Mouse (Mus musculus) hindbrain, embryonic 11.5 days (tissue): ENCODE measurements around the gene Mief2. TPM values are rescaled to one million over a fixed set of nuclear protein-coding genes. Genes with fewer than 3 reads are reported as not detected.

Source experiments
- ATAC-seq: fragments of 200-750 bp; cut with Nextera tagmentation; 2 replicates; pipeline ENCODE4 v1.8.0; 2017; ENCODE audit warnings: mild to moderate bottlenecking, moderate TSS enrichment, moderate library complexity; ENCODE audit not compliant: low FRiP score
- DNase-seq: peaks from one replicate; pipeline ENCODE4 v3.0.0-alpha.2; 2015; ENCODE audit warnings: low spot score
- H3K27ac ChIP-seq: fragments of 300-500 bp; sonication (generic); 2 replicates; pipeline ENCODE4 v1.5.1; 2014; ENCODE audit warnings: mild to moderate bottlenecking, low read depth, low read length
- H3K27me3 ChIP-seq: fragments of 300-500 bp; sonication (generic); 2 replicates; pipeline ENCODE4 v1.6.1; 2014; ENCODE audit warnings: mild to moderate bottlenecking, low read length, moderate library complexity, mixed read lengths; ENCODE audit not compliant: control insufficient read depth, insufficient read depth
- H3K36me3 ChIP-seq: fragments of 300-500 bp; sonication (generic); 2 replicates; pipeline ENCODE4 v1.6.1; 2014; ENCODE audit warnings: mild to moderate bottlenecking, low read length, moderate library complexity, mixed read lengths; ENCODE audit not compliant: control insufficient read depth, insufficient read depth
- H3K4me1 ChIP-seq: fragments of 300-500 bp; sonication (generic); replicated peaks from 2 replicates; pipeline ENCODE4 v1.6.1; 2014; ENCODE audit warnings: low read length, mixed read lengths; ENCODE audit not compliant: control insufficient read depth, insufficient read depth
- H3K4me2 ChIP-seq: fragments of 300-500 bp; sonication (generic); replicated peaks from 2 replicates; pipeline ENCODE4 v1.6.1; 2014; ENCODE audit warnings: mild to moderate bottlenecking, low read depth, low read length
- H3K4me3 ChIP-seq: fragments of 300-500 bp; sonication (generic); 2 replicates; pipeline ENCODE4 v1.5.1; 2014; ENCODE audit warnings: low read depth, low read length
- H3K9ac ChIP-seq: fragments of 300-500 bp; sonication (generic); 2 replicates; pipeline ENCODE4 v1.6.1; 2014; ENCODE audit warnings: low read depth, low read length
- H3K9me3 ChIP-seq: fragments of 300-500 bp; sonication (generic); 2 replicates; pipeline ENCODE4 v1.6.1; 2016; ENCODE audit warnings: low read length; ENCODE audit not compliant: control insufficient read depth
- WGBS: fragments of 180-500 bp; shearing (Covaris S2); extraction: QIAGEN DNeasy Blood & Tissue Kit; methylation state at CpG from one replicate; pipeline ENCODE4 v1.1.7; 2014; 5-methylcytosine and 5-hydroxymethylcytosine counted together
- polyA plus RNA-seq: library from polyadenylated mRNA; unstranded; fragments of >200 nt; fragmentation: Nextera tagmentation; extraction: Ambion mirVana; gene quantifications from 2 replicates; pipeline ENCODE4 v1.2.1, GENCODE M21; 2014

The Mief2 gene
- polyA plus RNA-seq, 1 experiment from 2014 or later, result 12.0 TPM

- no peak overlapping the region for H3K27ac ChIP-seq
- DNase-seq (no peak), ATAC-seq (no peak)
- no peaks in the 10 kb centered on the region for H3K4me1 ChIP-seq
- H3K9me3 ChIP-seq, result no peaks in the 10 kb centered on the region
- H3K4me2 ChIP-seq, result no peak overlapping the region
- 92% methylated on average over 18 of the region's 18 CpGs for WGBS
- H3K9ac ChIP-seq, result no peak overlapping the region
- no peak overlapping the region for H3K4me3 ChIP-seq
- peaks cover 43% of the 10 kb centered on the region for H3K36me3 ChIP-seq
- no peaks in the 10 kb centered on the region for H3K27me3 ChIP-seq
Observed at GRCm38 (mm10) chr11:60712040-60712439, 16.2 kb upstream of the Mief2 start.

GRCm38 (mm10) chr11:60712639-60713255 lies 15.5 kb upstream of the Mief2 start:
- Histone ChIP-seq H3K4me1 (no peaks in the 10 kb centered on the region), H3K4me3 (no peak overlapping the region), H3K36me3 (peaks cover 40% of the 10 kb centered on the region), H3K4me2 (no peak overlapping the region), H3K27ac (no peak overlapping the region), H3K9me3 (no peaks in the 10 kb centered on the region), H3K9ac (no peak overlapping the region), H3K27me3 (no peaks in the 10 kb centered on the region)
- DNase-seq, result no peak
- ATAC-seq, result no peak
- 93% methylated on average over 13 of the region's 13 CpGs for WGBS

GRCm38 (mm10) chr11:60715833-60716232 lies 12.4 kb upstream of the Mief2 start:
- DNase-seq (no peak), ATAC-seq (no peak)
- Histone ChIP-seq H3K4me1 (no peaks in the 10 kb centered on the region), H3K36me3 (peaks cover 29% of the 10 kb centered on the region), H3K9me3 (no peaks in the 10 kb centered on the region), H3K4me2 (no peak overlapping the region), H3K27ac (no peak overlapping the region), H3K4me3 (no peak overlapping the region), H3K9ac (no peak overlapping the region), H3K27me3 (no peaks in the 10 kb centered on the region)
- WGBS, result 89% methylated on average over 5 of the region's 5 CpGs

- peaks cover 9% of the 10 kb centered on the region for H3K36me3 ChIP-seq
Observed at GRCm38 (mm10) chr11:60719263-60719662, 8.9 kb upstream of the Mief2 start.

GRCm38 (mm10) chr11:60726601-60727391 lies 1.4 kb upstream of the Mief2 start, which contains the start of gene Flii:
Flii (minus strand) TSS chr11:60727263.
- Histone ChIP-seq H3K4me1 (peaks cover 8% of the 10 kb centered on the region; the same call in 1 of the 2 replicates), H3K36me3 (peaks cover 8% of the 10 kb centered on the region; the same call in 1 of the 2 replicates)
- 1% methylated on average over 61 of the region's 71 CpGs for WGBS

More at GRCm38 (mm10) chr11:60719263-60719662, 8.9 kb upstream of the Mief2 start:
- Histone ChIP-seq H3K4me3 (no peak overlapping the region), H3K4me1 (no peaks in the 10 kb centered on the region), H3K27ac (no peak overlapping the region), H3K4me2 (no peak overlapping the region), H3K27me3 (no peaks in the 10 kb centered on the region), H3K9me3 (no peaks in the 10 kb centered on the region), H3K9ac (no peak overlapping the region)
- ATAC-seq (no peak), DNase-seq (no peak)
- WGBS, result 86% methylated on average over 5 of the region's 5 CpGs

GRCm38 (mm10) chr11:60727392-60728140 lies 632 bp upstream of the Mief2 start:
- Histone ChIP-seq H3K9ac (peak overlapping the region; percentile 91), H3K27ac (peak overlapping the region; percentile 74), H3K4me3 (peak overlapping the region; percentile 89), H3K4me2 (peak overlapping the region; percentile 63), H3K36me3 (peaks cover 6% of the 10 kb centered on the region; the same call in 1 of the 2 replicates), H3K9me3 (no peaks in the 10 kb centered on the region), H3K4me1 (peaks cover 8% of the 10 kb centered on the region; the same call in 1 of the 2 replicates), H3K27me3 (no peaks in the 10 kb centered on the region)
- 8% methylated on average over 12 of the region's 12 CpGs for WGBS
- DNase-seq, result no peak
- ATAC-seq, result peak; percentile 38

More at GRCm38 (mm10) chr11:60726601-60727391, 1.4 kb upstream of the Mief2 start, which contains the start of gene Flii:
- DNase-seq (peak; percentile 91), ATAC-seq (peak; percentile 72)
- Histone ChIP-seq H3K27ac (peak within 1 kb of the TSS; percentile 74), H3K4me2 (peak within 1 kb of the TSS; percentile 63), H3K9ac (peak within 1 kb of the TSS; percentile 91), H3K4me3 (peak within 1 kb of the TSS; percentile 89), H3K9me3 (no peaks in the 10 kb centered on the region), H3K27me3 (no peaks in the 10 kb centered on the region)

- H3K4me1 ChIP-seq, result peaks cover 8% of the 10 kb centered on the region; the same call in 1 of the 2 replicates
- H3K4me2 ChIP-seq, result no peak overlapping the region
- H3K36me3 ChIP-seq, result 0 out of 2 replicates have a peak, but pooled peaks cover 2% of the 10 kb centered on the region
- WGBS, result 78% methylated on average over 6 of the region's 6 CpGs
- H3K27me3 ChIP-seq, result no peaks in the 10 kb centered on the region
- ATAC-seq, result no peak
- no peak overlapping the region for H3K9ac ChIP-seq
- no peak for DNase-seq
- no peak overlapping the region for H3K27ac ChIP-seq
- no peaks in the 10 kb centered on the region for H3K9me3 ChIP-seq
- peak overlapping the region; percentile 58; the same call in 1 of the 2 replicates for H3K4me3 ChIP-seq
Observed at GRCm38 (mm10) chr11:60729217-60729641, 1.0 kb downstream of the Mief2 start.

GRCm38 (mm10) chr11:60730169-60730568 lies 2.0 kb downstream of the Mief2 start:
- Histone ChIP-seq H3K27me3 (no peaks in the 10 kb centered on the region), H3K9me3 (no peaks in the 10 kb centered on the region), H3K4me1 (peaks cover 8% of the 10 kb centered on the region; the same call in 1 of the 2 replicates), H3K4me2 (no peak overlapping the region), H3K4me3 (no peak overlapping the region), H3K9ac (no peak overlapping the region), H3K27ac (no peak overlapping the region), H3K36me3 (0 out of 2 replicates have a peak, but pooled peaks cover 2% of the 10 kb centered on the region)
- DNase-seq (no peak), ATAC-seq (no peak)
- WGBS, result 87% methylated on average over 9 of the region's 9 CpGs
